9 mouse cellular contexts compared by ENCODE assay signal in the genomic region with DNA sequence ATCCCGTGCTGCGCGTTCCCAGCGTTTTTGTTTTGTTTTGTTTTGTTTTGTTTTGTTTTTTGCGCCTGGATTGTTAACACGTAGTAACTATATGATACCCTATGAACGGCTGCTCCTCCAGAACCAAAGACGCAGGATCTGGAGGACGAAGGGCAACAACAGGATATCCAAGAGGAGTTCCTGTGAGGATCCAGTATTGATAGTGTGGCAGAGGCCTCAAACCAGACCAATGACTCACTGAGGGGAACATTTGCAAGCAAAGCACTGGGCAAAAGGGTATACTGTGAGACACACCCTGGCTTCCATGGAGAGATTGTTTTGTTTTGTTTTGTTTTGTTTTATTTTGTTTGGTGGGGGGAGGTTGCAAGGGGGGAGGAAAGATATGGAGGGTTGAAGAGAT.
"Had no signal": no experiment of that assay in that cellular context is flagged by ENCODE, and none has a peak within 500 bp of the region (broad histone marks: within the 10 kb centered on the region; RNA-seq: fewer than 3 reads in every experiment).

No protein-coding gene starts in this region.

- H3K27ac ChIP-seq: limb, embryonic 12.5 days; liver, embryonic 12.5 days; midbrain, embryonic 10.5 days; neural tube, embryonic 12.5 days had no signal

- H3K4me2 ChIP-seq: limb, embryonic 12.5 days; liver, embryonic 12.5 days; neural tube, embryonic 12.5 days had no signal

- ATAC-seq: inflammation-experienced regulatory T-cells, adult 6 months; liver, embryonic 12.5 days had no signal

- DNase-seq: midbrain, embryonic 14.5 days; right cerebral cortex, postnatal 4 days; thymus, adult 18-20 months; thymus, postnatal 14 days had no signal

- H3K4me3 ChIP-seq: limb, embryonic 12.5 days; liver, embryonic 12.5 days; midbrain, embryonic 10.5 days; neural tube, embryonic 12.5 days had no signal

- H3K9ac ChIP-seq: limb, embryonic 12.5 days; liver, embryonic 12.5 days; neural tube, embryonic 12.5 days had no signal

- H3K9me3 ChIP-seq: limb, embryonic 12.5 days; liver, embryonic 12.5 days; midbrain, embryonic 10.5 days; neural tube, embryonic 12.5 days had no signal

- H3K27me3 ChIP-seq: limb, embryonic 12.5 days; liver, embryonic 12.5 days had no signal

- H3K36me3 ChIP-seq: limb, embryonic 12.5 days; liver, embryonic 12.5 days; midbrain, embryonic 10.5 days; neural tube, embryonic 12.5 days had no signal
